Mouse (Mus musculus) embryonic facial prominence, embryonic 13.5 days (tissue): ENCODE results near the gene Olfr51. TPM values are rescaled to one million over a fixed set of nuclear protein-coding genes. Genes with fewer than 3 reads are reported as not detected.
"Not testable (repeated sequence)": the region's sequence is repeated elsewhere in the genome, so short reads cannot be mapped to it uniquely, and the experiment has no call there.

Experiments
- ATAC-seq: fragments of 200-750 bp; cut with Nextera tagmentation; 2 replicates; pipeline ENCODE4 v1.8.0; 2017; ENCODE audit warnings: low read depth; ENCODE audit not compliant: insufficient number of reproducible peaks, insufficient read depth, low FRiP score, low TSS enrichment
- H3K27ac ChIP-seq: fragments of 300-500 bp; sonication (generic); 2 replicates; pipeline ENCODE4 v1.5.1; 2015; ENCODE audit warnings: moderate library complexity, mild to moderate bottlenecking, inconsistent platforms
- H3K27me3 ChIP-seq: fragments of 300-500 bp; sonication (generic); 2 replicates; pipeline ENCODE4 v1.6.1; 2015; ENCODE audit warnings: mild to moderate bottlenecking, inconsistent platforms
- H3K36me3 ChIP-seq: fragments of 300-500 bp; sonication (generic); 2 replicates; pipeline ENCODE4 v1.6.1; 2015; ENCODE audit warnings: mild to moderate bottlenecking, inconsistent platforms
- H3K4me1 ChIP-seq: fragments of 300-500 bp; sonication (generic); 2 replicates; pipeline ENCODE4 v1.6.1; 2015; ENCODE audit warnings: inconsistent platforms
- H3K4me2 ChIP-seq: fragments of 300-500 bp; sonication (generic); 2 replicates; pipeline ENCODE4 v1.6.1; 2015; ENCODE audit warnings: moderate library complexity, mild to moderate bottlenecking, inconsistent platforms
- H3K4me3 ChIP-seq: fragments of 300-500 bp; sonication (generic); 2 replicates; pipeline ENCODE4 v1.5.1; 2015; ENCODE audit warnings: mild to moderate bottlenecking, inconsistent platforms
- H3K9ac ChIP-seq: fragments of 300-500 bp; sonication (generic); 2 replicates; pipeline ENCODE4 v1.6.1; 2015; ENCODE audit warnings: mild to moderate bottlenecking, inconsistent platforms
- H3K9me3 ChIP-seq: fragments of 300-500 bp; sonication (generic); 2 replicates; pipeline ENCODE4 v1.6.1; 2016; ENCODE audit warnings: inconsistent platforms
- WGBS: fragments of 180-500 bp; shearing (Covaris S2); methylation state at CpG from one replicate; pipeline ENCODE4 v1.1.7; 2015; ENCODE audit warnings: mixed read lengths; 5-methylcytosine and 5-hydroxymethylcytosine counted together
- polyA plus RNA-seq: library from polyadenylated mRNA; unstranded; fragments of >200 nt; fragmentation: Nextera tagmentation; extraction: Ambion mirVana; gene quantifications from 2 replicates; pipeline ENCODE4 v1.2.1, GENCODE M21; 2015

The Olfr51 gene
- polyA plus RNA-seq, 1 experiment from 2014 or later: not detected

- Histone ChIP-seq H3K4me2 (no peak overlapping the region), H3K4me3 (no peak overlapping the region), H3K27ac (no peak overlapping the region), H3K4me1 (no peaks in the 10 kb centered on the region), H3K36me3 (no peaks in the 10 kb centered on the region), H3K9me3 (no peaks in the 10 kb centered on the region), H3K9ac (no peak overlapping the region), H3K27me3 (no peaks in the 10 kb centered on the region)
- ATAC-seq: no peak
- WGBS: 22% methylated on average over 1 of the region's 1 CpGs
Measured at GRCm38 (mm10) chr11:51032851-51033250, 29.5 kb downstream of the Olfr51 start.

- not testable (repeated sequence) for H3K9me3 ChIP-seq, ATAC-seq, H3K27me3 ChIP-seq, H3K4me2 ChIP-seq, H3K4me3 ChIP-seq, H3K36me3 ChIP-seq, H3K27ac ChIP-seq, H3K9ac ChIP-seq, H3K4me1 ChIP-seq
Measured at GRCm38 (mm10) chr11:51034141-51034540, 30.7 kb downstream of the Olfr51 start.

- no peak for ATAC-seq
- 89% methylated on average over 2 of the region's 2 CpGs for WGBS
- Histone ChIP-seq H3K27me3 (no peaks in the 10 kb centered on the region), H3K9me3 (no peaks in the 10 kb centered on the region), H3K27ac (no peak overlapping the region), H3K36me3 (no peaks in the 10 kb centered on the region), H3K4me3 (no peak overlapping the region), H3K4me1 (no peaks in the 10 kb centered on the region), H3K9ac (no peak overlapping the region), H3K4me2 (no peak overlapping the region)
Measured at GRCm38 (mm10) chr11:51035951-51036350, 32.6 kb downstream of the Olfr51 start.

GRCm38 (mm10) chr11:51044776-51045175 lies 41.4 kb downstream of the Olfr51 start:
- H3K4me1 ChIP-seq, H3K4me2 ChIP-seq, H3K9me3 ChIP-seq, H3K9ac ChIP-seq, H3K27me3 ChIP-seq, H3K4me3 ChIP-seq, H3K27ac ChIP-seq, ATAC-seq, H3K36me3 ChIP-seq: not testable (repeated sequence)
- WGBS: 77% methylated on average over 3 of the region's 3 CpGs

- H3K4me1 ChIP-seq, H3K4me3 ChIP-seq, H3K27ac ChIP-seq, H3K9me3 ChIP-seq, H3K9ac ChIP-seq, H3K4me2 ChIP-seq, H3K36me3 ChIP-seq, ATAC-seq, H3K27me3 ChIP-seq: not testable (repeated sequence)
- WGBS: 74% methylated on average over 3 of the region's 3 CpGs
Measured at GRCm38 (mm10) chr11:51047809-51048208, 44.4 kb downstream of the Olfr51 start, which contains the start of gene Olfr1375. TSS of gene Olfr1375 (plus strand) at chr11:51048109.

GRCm38 (mm10) chr11:51051678-51052077 lies 48.3 kb downstream of the Olfr51 start:
- H3K9ac ChIP-seq: no peak overlapping the region
- H3K36me3 ChIP-seq: no peaks in the 10 kb centered on the region
- ATAC-seq: no peak
- H3K4me1 ChIP-seq: no peaks in the 10 kb centered on the region
- no peak overlapping the region for H3K27ac ChIP-seq
- no peaks in the 10 kb centered on the region for H3K27me3 ChIP-seq
- no peak overlapping the region for H3K4me2 ChIP-seq
- WGBS: 65% methylated on average over 2 of the region's 2 CpGs
- no peaks in the 10 kb centered on the region for H3K9me3 ChIP-seq
- H3K4me3 ChIP-seq: no peak overlapping the region

- no peaks in the 10 kb centered on the region for H3K27me3 ChIP-seq
- H3K9ac ChIP-seq: no peak overlapping the region
- no peak overlapping the region for H3K4me3 ChIP-seq
- no peaks in the 10 kb centered on the region for H3K4me1 ChIP-seq
- H3K4me2 ChIP-seq: no peak overlapping the region
- H3K9me3 ChIP-seq: no peaks in the 10 kb centered on the region
- WGBS: 57% methylated on average over 3 of the region's 3 CpGs
- no peaks in the 10 kb centered on the region for H3K36me3 ChIP-seq
- no peak for ATAC-seq
- no peak overlapping the region for H3K27ac ChIP-seq
Measured at GRCm38 (mm10) chr11:51053230-51053629, 49.8 kb downstream of the Olfr51 start.

- Histone ChIP-seq H3K4me1 (peaks cover 7% of the 10 kb centered on the region), H3K27me3 (no peaks in the 10 kb centered on the region), H3K27ac (no peak within 1 kb of the TSS), H3K4me2 (peak within 1 kb of the TSS; percentile 90), H3K36me3 (peaks cover 20% of the 10 kb centered on the region), H3K4me3 (peak within 1 kb of the TSS; percentile 78), H3K9ac (peak within 1 kb of the TSS; percentile 85), H3K9me3 (no peaks in the 10 kb centered on the region)
- under 1% methylated on average over 32 of the region's 32 CpGs for WGBS
- ATAC-seq: peak; percentile 66; the same call in 1 of the 2 replicates
Measured at GRCm38 (mm10) chr11:51059151-51059571, 55.8 kb downstream of the Olfr51 start, which contains the start of gene Zfp354a. TSS of gene Zfp354a (plus strand) at chr11:51059257.

Other genes starting within 250 kb of the Olfr51 start
- gene Zfp354c, start 175.9 kb upstream of the Olfr51 start, polyA plus RNA-seq: 51.3 and 53.0 TPM in 2 replicates
- gene Zfp879, start 162.0 kb upstream of the Olfr51 start, polyA plus RNA-seq: 0.73 and 0.77 TPM in 2 replicates
- not detected in 2 replicates for gene Grm6, start 152.9 kb upstream of the Olfr51 start, polyA plus RNA-seq
- gene Zfp454, start 115.9 kb upstream of the Olfr51 start, polyA plus RNA-seq: 12.3 and 13.3 TPM in 2 replicates
- 13.3 and 15.3 TPM in 2 replicates for gene Zfp2, start 87.4 kb upstream of the Olfr51 start, polyA plus RNA-seq
- 1.4 and 2.1 TPM in 2 replicates for gene Zfp354b, start 72.0 kb upstream of the Olfr51 start, polyA plus RNA-seq
- not detected in 2 replicates for gene 4933414I15Rik, start 59.8 kb upstream of the Olfr51 start, polyA plus RNA-seq
- gene Prop1, start 49.8 kb upstream of the Olfr51 start, polyA plus RNA-seq: not detected in 2 replicates
- gene Olfr1378, start 37.1 kb upstream of the Olfr51 start, polyA plus RNA-seq: not detected in 2 replicates
- gene Olfr1377, start 21.6 kb upstream of the Olfr51 start, polyA plus RNA-seq: not detected in 2 replicates
- not detected in 2 replicates for gene Olfr54, start 10.6 kb downstream of the Olfr51 start, polyA plus RNA-seq
- gene Olfr1375, start 44.5 kb downstream of the Olfr51 start, polyA plus RNA-seq: not detected in 2 replicates
- 8.7 and 11.8 TPM in 2 replicates for gene Zfp354a, start 55.7 kb downstream of the Olfr51 start, polyA plus RNA-seq
- gene Gm12569, start 216.9 kb downstream of the Olfr51 start, polyA plus RNA-seq: not detected in 2 replicates